Mouse (Mus musculus) forebrain, embryonic 16.5 days (tissue): ENCODE data around the gene Pfas. TPM values are rescaled to one million over a fixed set of nuclear protein-coding genes. Genes with fewer than 3 reads are reported as not detected.
"Not testable (repeated sequence)": the region's sequence is repeated elsewhere in the genome, so short reads cannot be mapped to it uniquely, and the experiment has no call there.

Experiments
- ATAC-seq: fragments of 200-750 bp; cut with Nextera tagmentation; 2 replicates; pipeline ENCODE4 v1.8.0; 2017; ENCODE audit warnings: mild to moderate bottlenecking, moderate library complexity
- H3K27ac ChIP-seq: fragments of 300-500 bp; sonication (generic); 2 replicates; pipeline ENCODE4 v1.5.1; 2014; ENCODE audit warnings: low read length, control low read depth
- H3K27me3 ChIP-seq: fragments of 300-500 bp; sonication (generic); replicated peaks from 2 replicates; pipeline ENCODE4 v1.6.1; 2014; ENCODE audit warnings: low read length; ENCODE audit not compliant: control insufficient read depth, insufficient read depth
- H3K36me3 ChIP-seq: fragments of 300-500 bp; sonication (generic); 2 replicates; pipeline ENCODE4 v1.6.1; 2014; ENCODE audit not compliant: control insufficient read depth, insufficient read depth
- H3K4me1 ChIP-seq: fragments of 300-500 bp; sonication (generic); replicated peaks from 2 replicates; pipeline ENCODE4 v1.6.1; 2014; ENCODE audit warnings: low read length; ENCODE audit not compliant: control insufficient read depth, insufficient read depth
- H3K4me2 ChIP-seq: fragments of 300-500 bp; sonication (generic); 2 replicates; pipeline ENCODE4 v1.6.1; 2014; ENCODE audit warnings: mild to moderate bottlenecking, low read length, control low read depth
- H3K4me3 ChIP-seq: fragments of 300-500 bp; sonication (generic); replicated peaks from 2 replicates; pipeline ENCODE4 v1.5.1; 2014; ENCODE audit warnings: mild to moderate bottlenecking, low read length, control low read depth
- H3K9ac ChIP-seq: fragments of 300-500 bp; sonication (generic); replicated peaks from 2 replicates; pipeline ENCODE4 v1.6.1; 2014; ENCODE audit warnings: low read depth, low read length, control low read depth
- H3K9me3 ChIP-seq: fragments of 300-500 bp; sonication (generic); 2 replicates; pipeline ENCODE4 v1.6.1; 2016; ENCODE audit warnings: low read length; ENCODE audit not compliant: control insufficient read depth
- WGBS: fragments of 180-500 bp; shearing (Covaris S2); extraction: QIAGEN DNeasy Blood & Tissue Kit; methylation state at CpG from one replicate; pipeline ENCODE4 v1.1.7; 2014; 5-methylcytosine and 5-hydroxymethylcytosine counted together
- polyA plus RNA-seq: library from polyadenylated mRNA; unstranded; fragments of >200 nt; fragmentation: Nextera tagmentation; extraction: Ambion mirVana; gene quantifications from 2 replicates; pipeline ENCODE4 v1.2.1, GENCODE M21; 2015

Pfas gene
- polyA plus RNA-seq, 1 experiment from 2014 or later = 24.7 TPM

DNA sequence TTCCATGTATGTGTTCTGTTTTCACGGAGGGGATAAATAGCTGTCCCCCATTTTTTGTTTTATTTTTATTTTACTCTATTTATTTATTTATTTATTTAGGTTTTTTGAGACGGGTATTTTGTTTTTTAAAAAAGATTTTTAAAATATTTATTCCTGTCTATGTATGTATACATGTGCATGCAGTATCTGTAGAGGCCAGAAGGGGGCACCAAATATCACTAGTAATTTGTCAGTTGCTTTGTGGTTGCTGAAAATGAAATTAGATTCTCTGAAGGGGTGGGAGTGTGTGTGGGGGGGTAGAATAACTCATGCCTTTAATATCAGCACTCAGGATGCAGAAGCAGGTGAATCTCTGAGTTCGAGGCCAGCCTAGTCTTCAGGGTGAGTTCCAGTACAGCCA lies 42.4 kb downstream of the Pfas start:
- H3K9ac ChIP-seq = no peak overlapping the region
- H3K4me2 ChIP-seq = no peak overlapping the region
- no peaks in the 10 kb centered on the region for H3K27me3 ChIP-seq
- H3K36me3 ChIP-seq = no peaks in the 10 kb centered on the region
- WGBS = 24% methylated on average over 3 of the region's 3 CpGs
- peaks cover 9% of the 10 kb centered on the region for H3K4me1 ChIP-seq
- no peak for ATAC-seq
- no peak overlapping the region for H3K27ac ChIP-seq
- no peaks in the 10 kb centered on the region for H3K9me3 ChIP-seq
- no peak overlapping the region for H3K4me3 ChIP-seq

DNA sequence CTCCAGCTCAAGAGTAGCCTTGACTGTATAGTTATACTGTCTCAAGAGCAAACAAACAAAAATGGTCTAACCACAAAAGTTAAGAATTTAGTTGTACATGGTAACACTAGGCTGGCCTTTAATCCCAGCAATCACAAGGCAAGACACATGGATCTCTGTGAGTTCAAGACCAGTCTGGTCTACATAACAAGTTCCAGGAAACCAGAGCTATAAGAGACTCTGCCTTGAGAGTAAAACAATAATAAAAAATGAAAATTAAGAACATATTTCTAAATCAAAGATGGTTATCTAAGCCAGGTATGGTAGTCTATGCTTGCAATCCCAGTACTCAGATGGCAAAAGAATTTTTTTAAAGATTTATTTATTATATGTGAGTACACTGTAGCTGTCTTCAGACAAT lies 43.2 kb downstream of the Pfas start:
- no peak for ATAC-seq
- Histone ChIP-seq H3K9ac (no peak overlapping the region), H3K27ac (no peak overlapping the region), H3K4me2 (no peak overlapping the region), H3K27me3 (no peaks in the 10 kb centered on the region), H3K9me3 (no peaks in the 10 kb centered on the region), H3K36me3 (no peaks in the 10 kb centered on the region), H3K4me1 (peaks cover 9% of the 10 kb centered on the region), H3K4me3 (no peak overlapping the region)

DNA sequence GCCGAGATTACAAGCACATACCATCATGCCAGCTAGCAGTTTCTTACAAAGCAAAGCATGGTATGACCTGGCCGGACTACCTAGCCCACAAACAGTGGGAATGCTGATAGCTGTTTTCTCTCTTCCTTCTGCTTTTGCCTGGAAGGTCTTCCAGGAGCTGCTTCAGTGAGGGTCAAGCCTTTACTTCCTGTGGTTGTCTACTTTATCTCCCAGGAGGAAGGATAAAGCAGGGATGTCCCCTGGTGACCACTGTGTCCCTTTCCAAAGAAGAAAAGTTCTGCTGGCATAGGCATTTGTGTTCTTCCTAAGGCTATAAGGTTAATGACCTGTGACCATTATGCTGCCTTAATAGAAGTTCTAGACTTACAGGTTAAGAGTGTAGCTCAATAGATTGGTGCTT lies 44.9 kb downstream of the Pfas start:
- H3K4me2 ChIP-seq = no peak overlapping the region
- H3K27ac ChIP-seq = no peak overlapping the region
- 88% methylated on average over 2 of the region's 2 CpGs for WGBS
- H3K4me3 ChIP-seq = no peak overlapping the region
- no peaks in the 10 kb centered on the region for H3K9me3 ChIP-seq
- H3K9ac ChIP-seq = no peak overlapping the region
- H3K27me3 ChIP-seq = no peaks in the 10 kb centered on the region
- H3K36me3 ChIP-seq = no peaks in the 10 kb centered on the region
- peaks cover 8% of the 10 kb centered on the region for H3K4me1 ChIP-seq
- no peak for ATAC-seq

DNA sequence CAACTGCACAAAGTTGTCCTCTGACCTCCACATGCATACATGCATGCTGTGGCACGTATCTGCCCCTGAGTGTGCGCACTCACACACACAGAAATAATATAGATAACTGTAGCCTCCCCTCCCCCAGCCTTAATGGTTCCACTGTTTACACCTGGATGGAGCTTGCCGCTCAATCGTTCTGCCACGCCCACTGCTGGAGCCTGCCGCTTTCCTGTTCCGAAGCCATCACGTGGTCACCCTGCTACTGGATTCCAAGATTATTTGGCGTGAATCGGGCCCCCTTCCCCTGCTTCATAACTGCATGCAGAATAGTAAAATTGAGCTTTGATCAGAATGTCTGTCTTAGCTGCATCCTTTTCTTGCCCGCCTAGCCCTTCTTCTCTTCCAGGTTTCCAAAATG lies 46.1 kb downstream of the Pfas start:
- H3K4me3 ChIP-seq, H3K27me3 ChIP-seq, H3K4me2 ChIP-seq, ATAC-seq, H3K36me3 ChIP-seq, H3K27ac ChIP-seq, H3K4me1 ChIP-seq, H3K9me3 ChIP-seq, H3K9ac ChIP-seq: not testable (repeated sequence)
- WGBS = 23% methylated on average over 11 of the region's 11 CpGs

DNA sequence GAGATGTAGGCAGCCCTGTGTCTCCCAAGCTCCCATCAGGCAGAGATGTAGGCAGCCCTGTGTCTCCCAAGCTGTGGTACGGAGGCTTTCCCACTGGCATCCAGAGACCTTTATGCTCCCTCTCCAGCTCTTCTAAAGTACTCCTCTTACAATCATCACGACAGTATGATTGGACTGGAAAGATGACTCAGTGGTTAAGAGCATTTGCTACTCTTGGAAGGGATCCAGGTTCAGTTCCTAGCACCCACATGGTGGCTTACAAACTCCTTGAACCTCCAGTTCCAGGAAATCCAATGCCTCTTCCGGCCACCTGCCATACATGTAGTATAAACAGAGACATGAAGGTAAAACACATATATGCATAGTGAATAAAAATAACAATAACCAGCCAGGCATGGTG lies 46.7 kb downstream of the Pfas start:
- Histone ChIP-seq H3K27ac (no peak overlapping the region), H3K4me1 (no peaks in the 10 kb centered on the region), H3K4me3 (no peak overlapping the region), H3K36me3 (no peaks in the 10 kb centered on the region), H3K27me3 (no peaks in the 10 kb centered on the region), H3K9ac (no peak overlapping the region), H3K9me3 (no peaks in the 10 kb centered on the region), H3K4me2 (no peak overlapping the region)
- WGBS = 79% methylated on average over 3 of the region's 3 CpGs
- ATAC-seq = no peak

DNA sequence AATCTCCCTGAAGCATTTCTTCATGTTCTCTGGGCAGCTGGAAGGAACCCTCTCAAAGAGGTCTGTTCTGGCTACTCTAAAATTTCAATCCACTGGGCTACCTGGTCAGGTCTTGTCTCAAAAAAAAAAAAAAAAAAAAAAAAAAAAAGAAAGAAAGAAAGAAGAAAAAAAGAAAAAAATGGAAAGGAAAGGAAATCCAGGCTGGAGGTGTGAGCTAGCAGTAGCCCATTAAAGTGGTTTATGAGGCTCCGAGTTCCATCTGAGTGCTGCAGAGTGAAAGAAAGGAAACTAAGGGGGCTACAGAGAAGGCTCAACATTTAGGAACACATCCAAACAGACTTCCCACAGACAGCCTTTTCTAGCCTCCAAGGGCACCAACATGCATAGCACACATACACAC lies 50.3 kb downstream of the Pfas start:
- Histone ChIP-seq H3K4me2 (no peak overlapping the region), H3K4me1 (peaks cover 11% of the 10 kb centered on the region; the same call in 1 of the 2 replicates), H3K4me3 (no peak overlapping the region), H3K27me3 (peaks cover 8% of the 10 kb centered on the region), H3K36me3 (no peaks in the 10 kb centered on the region), H3K9me3 (no peaks in the 10 kb centered on the region), H3K27ac (no peak overlapping the region), H3K9ac (no peak overlapping the region)
- no peak for ATAC-seq
- 100% methylated on average over 1 of the region's 1 CpGs for WGBS

DNA sequence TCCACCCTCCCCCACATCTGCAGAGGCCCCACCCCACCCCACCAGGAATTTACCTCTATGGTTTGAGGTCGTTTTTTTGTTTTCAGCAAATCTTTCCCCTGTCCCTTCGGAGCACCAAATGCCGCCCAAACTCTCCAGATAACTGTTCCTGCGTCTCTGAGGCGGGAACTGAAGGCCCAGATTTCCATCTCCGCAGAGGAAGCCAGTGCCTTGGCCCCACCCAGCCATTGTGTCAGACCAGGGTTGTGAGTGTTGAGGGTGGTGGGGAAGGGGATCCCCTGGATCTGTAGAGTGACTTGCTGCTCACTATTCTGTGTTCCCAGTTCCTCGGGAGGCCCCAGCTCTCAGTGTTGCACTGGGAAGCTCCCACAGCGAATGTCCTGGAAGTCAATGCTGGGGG lies 51.0 kb downstream of the Pfas start, which contains the start of gene Arhgef15:
Arhgef15 (minus strand) TSS at position 173 of the 400 bp plus-strand sequence.
- 41% methylated on average over 8 of the region's 8 CpGs for WGBS
- Histone ChIP-seq H3K4me1 (peaks cover 11% of the 10 kb centered on the region; the same call in 1 of the 2 replicates), H3K9ac (0 out of 2 replicates have a peak within 1 kb of the TSS, but pooled peaks have one; percentile 17), H3K4me3 (no peak within 1 kb of the TSS; the same call in 1 of the 2 replicates), H3K27me3 (peaks cover 9% of the 10 kb centered on the region), H3K27ac (no peak within 1 kb of the TSS; the same call in 1 of the 2 replicates), H3K36me3 (no peaks in the 10 kb centered on the region), H3K9me3 (no peaks in the 10 kb centered on the region), H3K4me2 (no peak within 1 kb of the TSS)
- no peak for ATAC-seq

DNA sequence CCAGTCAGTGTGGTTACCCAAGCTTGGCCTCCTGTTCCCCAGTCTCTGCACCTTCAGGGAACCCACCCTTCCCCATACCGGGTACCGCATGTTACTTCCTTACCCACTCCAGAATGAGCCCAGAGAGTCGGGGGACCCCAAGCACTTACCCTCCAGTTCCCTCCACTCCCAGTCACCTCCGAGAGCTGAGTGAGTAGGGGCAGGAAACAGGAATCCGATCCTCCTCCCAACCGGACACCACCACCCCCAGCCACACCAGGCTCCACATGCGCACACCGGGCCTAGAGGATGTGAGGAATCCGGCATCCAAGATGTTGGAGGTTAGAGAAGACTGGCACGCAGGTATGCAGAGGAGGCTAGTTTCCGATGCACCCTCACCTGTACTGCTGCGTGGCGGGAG lies 51.6 kb downstream of the Pfas start:
- 36% methylated on average over 13 of the region's 13 CpGs for WGBS
- Histone ChIP-seq H3K27ac (no peak overlapping the region), H3K27me3 (peaks cover 9% of the 10 kb centered on the region), H3K4me2 (no peak overlapping the region), H3K9me3 (no peaks in the 10 kb centered on the region), H3K4me1 (peaks cover 11% of the 10 kb centered on the region; the same call in 1 of the 2 replicates), H3K4me3 (no peak overlapping the region; the same call in 1 of the 2 replicates), H3K9ac (0 out of 2 replicates have a peak overlapping the region, but pooled peaks have one; percentile 17), H3K36me3 (no peaks in the 10 kb centered on the region)
- ATAC-seq = no peak

DNA sequence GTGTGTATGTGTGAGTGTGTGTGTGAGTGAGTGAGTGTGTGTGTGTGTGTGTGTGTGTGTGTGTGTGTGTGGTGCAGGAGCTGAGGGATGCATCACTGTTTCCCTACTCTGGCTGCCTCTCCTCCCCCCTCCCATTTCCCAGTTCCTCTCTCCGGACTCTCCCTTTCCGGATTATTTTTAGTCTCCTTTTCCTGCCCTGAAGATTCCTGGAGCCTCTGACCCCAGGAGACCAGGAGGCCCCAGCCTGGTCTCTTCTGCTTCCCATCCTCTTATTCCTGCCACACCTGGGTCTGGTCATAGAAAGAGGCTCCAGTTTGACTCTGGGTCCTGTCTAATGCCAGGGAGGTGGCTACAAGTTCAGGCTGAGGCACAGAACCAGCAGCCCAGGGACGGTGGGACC lies 52.2 kb downstream of the Pfas start:
- WGBS = 57% methylated on average over 3 of the region's 3 CpGs
- Histone ChIP-seq H3K27ac (no peak overlapping the region), H3K4me3 (no peak overlapping the region; the same call in 1 of the 2 replicates), H3K36me3 (no peaks in the 10 kb centered on the region), H3K4me2 (no peak overlapping the region), H3K27me3 (peaks cover 9% of the 10 kb centered on the region), H3K9me3 (no peaks in the 10 kb centered on the region), H3K4me1 (peaks cover 11% of the 10 kb centered on the region; the same call in 1 of the 2 replicates), H3K9ac (no peak overlapping the region)
- ATAC-seq = no peak

DNA sequence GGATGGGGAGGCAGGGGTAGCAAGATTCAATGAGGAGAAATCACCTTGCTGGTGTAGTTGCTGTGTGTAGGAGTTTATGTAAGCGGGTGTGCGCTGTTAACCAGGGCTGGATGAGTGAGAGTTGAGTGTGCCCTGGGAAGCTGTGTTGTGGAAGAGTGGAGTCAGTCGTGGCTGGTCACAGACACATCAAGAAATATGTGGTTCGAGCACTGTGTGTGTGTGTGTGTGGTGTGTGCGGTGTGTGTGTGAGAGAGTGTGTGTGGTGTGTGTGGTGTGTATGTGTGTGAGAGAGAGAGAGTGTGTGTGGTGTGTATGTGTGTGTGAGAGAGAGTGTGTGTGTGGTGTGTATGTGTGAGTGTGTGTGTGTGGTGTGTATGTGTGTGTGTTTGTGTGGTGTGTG lies 52.8 kb downstream of the Pfas start:
- ATAC-seq = no peak
- H3K27me3 ChIP-seq = peaks cover 9% of the 10 kb centered on the region
- no peaks in the 10 kb centered on the region for H3K36me3 ChIP-seq
- peak overlapping the region; percentile 45 for H3K4me3 ChIP-seq
- 67% methylated on average over 5 of the region's 5 CpGs for WGBS
- no peak overlapping the region for H3K27ac ChIP-seq
- H3K4me2 ChIP-seq = peak overlapping the region; percentile 63
- peaks cover 11% of the 10 kb centered on the region; the same call in 1 of the 2 replicates for H3K4me1 ChIP-seq
- H3K9ac ChIP-seq = peak overlapping the region; percentile 19; the same call in 1 of the 2 replicates
- no peaks in the 10 kb centered on the region for H3K9me3 ChIP-seq
